Mouse (Mus musculus): ENCODE results near the gene Gpat2.

GRCm38 (mm10) chr2:127376423-127377051 is 48.5 kb upstream of the Gpat2 start:
- TF ChIP-seq POLR2A (IDR thresholded peaks at IDR 0.05; ENCODE audit: low read depth, low read length) (no peak), CTCF (IDR thresholded peaks at IDR 0.05; ENCODE audit: extremely low read depth, insufficient read length, insufficient replicate concordance, low read depth, low read length) (no peak)

All from small intestine, adult 2 months (tissue).